Mouse (Mus musculus) macrophage (primary cell): ENCODE results near the gene Olfr312. TPM values are rescaled to one million over a fixed set of nuclear protein-coding genes. Genes with fewer than 3 reads are reported as not detected.
"Not testable (repeated sequence)": the region's sequence is repeated elsewhere in the genome, so short reads cannot be mapped to it uniquely, and the experiment has no call there.

Experiments
- H3K27ac ChIP-seq: fragments of 350-480 bp; formaldehyde crosslinking; 2 replicates; pipeline ENCODE4 v1.9.0; 2021
- H3K36me3 ChIP-seq: fragments of 350-480 bp; formaldehyde crosslinking; 2 replicates; pipeline ENCODE4 v1.9.0; 2021; ENCODE audit errors: inconsistent target
- H3K4me3 ChIP-seq: fragments of 350-480 bp; formaldehyde crosslinking; 2 replicates; pipeline ENCODE4 v1.9.0; 2021; ENCODE audit errors: inconsistent target
- H3K79me2 ChIP-seq: fragments of 350-480 bp; formaldehyde crosslinking; 2 replicates; pipeline ENCODE4 v1.9.0; 2021; ENCODE audit errors: inconsistent target
- WGBS: methylation state at CpG from one replicate; pipeline ENCODE4 v1.1.7; 2026; ENCODE audit warnings: inconsistent platforms; ENCODE audit not compliant: missing documents; 5-methylcytosine and 5-hydroxymethylcytosine counted together
- polyA plus RNA-seq: library from polyadenylated mRNA; stranded (reverse); fragments of 250-400 nt; gene quantifications from 3 replicates; pipeline ENCODE4 v1.2.4, GENCODE M21; 2018; ENCODE audit warnings: inconsistent platforms
- total RNA-seq, 78 experiments: library from RNA; depleted of rRNA; stranded (reverse); fragments of 250-400 nt; gene quantifications; 1 replicate in 9 of 78; 2 replicates in 24 of 78; 3 replicates in 43 of 78; 4 replicates in 2 of 78; pipeline ENCODE4 v1.2.4; 2018; ENCODE audit warnings: inconsistent platforms in 56 of 78

The Olfr312 gene
- not detected for total RNA-seq (2018; cell fraction: chromatin; rRNA removed)
- total RNA-seq (2018; cell fraction: cytosol; rRNA removed) = not detected
- total RNA-seq (2018; cell fraction: nucleus; rRNA removed) = not detected
- polyA plus RNA-seq = not detected in 3 replicates

DNA sequence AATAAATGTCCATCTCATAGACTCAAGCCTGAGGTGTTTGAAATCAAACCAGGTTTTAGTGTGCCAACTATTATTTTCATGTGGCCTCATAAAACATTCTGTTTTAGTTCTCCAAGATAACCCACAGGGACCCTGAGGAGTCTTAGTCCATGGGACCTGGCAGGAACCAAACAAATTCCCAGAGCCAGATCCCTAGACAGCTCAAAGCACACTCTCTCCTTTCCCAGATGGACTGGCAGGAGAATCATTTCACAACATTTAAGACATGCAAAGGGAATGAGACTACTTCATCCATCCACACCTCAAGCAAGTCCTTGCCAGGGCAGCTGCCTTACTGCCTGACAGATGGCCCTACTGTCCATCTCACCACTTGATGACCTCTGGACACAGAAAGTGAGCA lies at the start of gene Olfr312:
TSS of gene Olfr312 (plus strand) at position 301 of the 400 bp plus-strand sequence.
- not testable (repeated sequence) for H3K36me3 ChIP-seq, H3K79me2 ChIP-seq, H3K4me3 ChIP-seq, H3K27ac ChIP-seq

DNA sequence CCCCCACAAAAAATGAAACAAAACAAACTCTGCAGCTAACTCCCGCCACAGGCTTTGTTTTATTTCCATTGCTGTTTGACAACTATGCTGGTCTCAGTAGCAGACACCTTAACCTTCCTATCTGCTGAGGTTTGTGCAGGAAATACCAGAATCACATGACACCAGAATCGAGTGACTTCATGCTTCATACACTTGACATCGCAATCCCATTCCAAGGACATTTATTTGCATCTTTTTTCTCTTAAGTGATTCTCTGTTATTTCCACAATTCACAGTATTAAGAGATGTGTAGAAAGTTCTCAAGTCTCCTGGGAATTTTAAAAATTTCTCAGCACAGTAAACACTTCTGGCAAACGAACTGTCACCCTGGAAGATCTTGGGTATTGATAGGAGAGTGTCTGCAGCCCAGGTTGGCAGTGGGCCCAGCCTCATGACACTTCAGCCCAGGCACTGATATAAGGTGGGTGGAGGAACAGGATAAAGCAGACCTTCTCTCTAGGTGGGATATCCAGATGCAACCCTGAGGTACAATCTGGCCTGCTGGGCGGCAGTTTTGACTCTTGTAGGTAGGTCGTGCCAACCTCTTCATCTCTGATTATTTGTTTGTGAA lies 46.5 kb upstream of the Olfr312 start, which contains the start of gene Olfr314:
TSS of gene Olfr314 (plus strand) at position 473 of the 610 bp plus-strand sequence.
- 74% methylated on average over 6 of the region's 6 CpGs for WGBS
- no peak within 1 kb of the TSS for H3K4me3 ChIP-seq
- no peaks in the 10 kb centered on the region for H3K36me3 ChIP-seq
- H3K27ac ChIP-seq = no peak within 1 kb of the TSS
- no peaks in the 10 kb centered on the region for H3K79me2 ChIP-seq

DNA sequence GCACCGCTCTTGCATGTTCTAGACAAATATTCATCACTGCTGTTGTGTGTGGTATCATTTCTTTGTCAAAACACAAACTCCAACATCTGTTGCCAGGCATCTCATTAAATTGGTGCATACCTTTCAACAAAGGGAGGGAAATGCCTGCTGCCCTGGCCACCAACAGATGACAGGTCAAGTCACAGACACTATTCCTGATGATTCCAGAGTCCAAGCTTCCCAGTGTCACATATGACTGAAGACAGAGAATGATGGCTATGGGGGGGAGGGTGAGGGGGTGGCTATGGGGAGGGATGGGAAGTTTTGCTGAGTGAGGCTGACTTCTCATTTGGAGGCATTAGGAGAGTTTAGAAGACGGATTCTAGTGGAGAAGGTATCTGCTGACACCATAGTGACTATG lies 44.9 kb upstream of the Olfr312 start:
- H3K4me3 ChIP-seq = no peak overlapping the region
- no peaks in the 10 kb centered on the region for H3K36me3 ChIP-seq
- no peaks in the 10 kb centered on the region for H3K79me2 ChIP-seq
- H3K27ac ChIP-seq = no peak overlapping the region
- 100% methylated on average over 2 of the region's 2 CpGs for WGBS

DNA sequence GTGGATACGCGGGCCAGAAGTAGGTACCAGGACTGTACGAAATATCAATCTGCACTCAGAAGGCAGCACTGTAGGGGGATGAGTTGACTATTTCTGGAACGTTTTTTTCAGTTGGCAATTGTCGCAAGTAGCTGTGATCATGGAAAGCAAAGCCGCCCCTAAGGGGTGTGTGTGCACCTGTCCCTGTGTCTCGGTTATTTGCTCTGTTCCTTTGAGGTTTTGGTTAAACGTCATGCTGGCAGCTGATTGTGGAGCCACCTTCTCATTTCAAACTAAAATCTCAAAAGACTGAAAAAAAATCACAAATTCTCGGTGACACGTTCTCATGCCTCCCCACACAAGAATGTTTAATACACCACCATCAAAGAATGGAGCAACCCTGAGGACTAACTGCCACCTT lies 41.4 kb upstream of the Olfr312 start:
- Histone ChIP-seq H3K79me2 (no peaks in the 10 kb centered on the region), H3K4me3 (no peak overlapping the region), H3K27ac (no peak overlapping the region), H3K36me3 (no peaks in the 10 kb centered on the region)
- WGBS = 92% methylated on average over 10 of the region's 10 CpGs

DNA sequence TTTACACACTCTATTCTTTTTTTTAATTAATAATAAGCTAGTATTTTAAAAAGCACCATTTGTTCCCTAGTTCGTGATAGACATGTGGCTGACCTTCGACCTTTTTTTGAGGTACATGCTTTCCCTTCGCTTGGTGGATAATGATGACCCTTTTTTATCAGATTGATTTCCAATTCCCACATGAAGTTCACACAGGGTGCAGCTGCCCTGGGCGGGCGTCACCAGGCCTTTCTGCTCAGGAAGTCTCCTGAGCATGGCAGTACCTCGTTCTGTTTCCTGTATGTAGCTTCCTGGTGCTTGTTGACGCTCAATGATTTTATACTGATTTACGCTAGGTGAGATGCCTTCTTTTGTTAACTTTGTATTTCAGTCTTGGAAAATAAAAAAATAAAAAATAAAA lies 40.7 kb upstream of the Olfr312 start:
- WGBS = 43% methylated on average over 8 of the region's 8 CpGs
- no peak overlapping the region for H3K4me3 ChIP-seq
- no peaks in the 10 kb centered on the region for H3K36me3 ChIP-seq
- no peak overlapping the region for H3K27ac ChIP-seq
- no peaks in the 10 kb centered on the region for H3K79me2 ChIP-seq

DNA sequence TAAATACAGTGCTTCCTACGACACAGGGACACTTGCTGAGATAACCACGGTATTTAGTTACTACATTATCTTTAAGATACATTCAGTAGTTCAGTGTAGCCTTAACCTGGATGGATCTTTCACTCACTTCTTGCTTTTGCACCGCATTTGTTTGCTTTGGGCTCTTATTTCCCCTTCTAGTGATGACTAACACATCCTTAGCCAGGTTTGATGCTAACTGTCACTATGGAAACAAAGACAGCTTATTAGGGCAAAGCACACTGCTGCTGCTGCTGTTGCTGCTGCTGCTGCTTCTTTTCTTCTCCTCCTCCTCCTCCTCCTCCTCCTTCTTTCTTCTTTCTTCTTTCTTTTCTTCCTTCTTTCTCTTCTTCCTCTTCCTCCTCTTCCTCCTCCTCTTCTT lies 39.5 kb upstream of the Olfr312 start:
- H3K79me2 ChIP-seq = no peaks in the 10 kb centered on the region
- no peak overlapping the region for H3K4me3 ChIP-seq
- WGBS = 41% methylated on average over 3 of the region's 3 CpGs
- H3K36me3 ChIP-seq = no peaks in the 10 kb centered on the region
- no peak overlapping the region for H3K27ac ChIP-seq

DNA sequence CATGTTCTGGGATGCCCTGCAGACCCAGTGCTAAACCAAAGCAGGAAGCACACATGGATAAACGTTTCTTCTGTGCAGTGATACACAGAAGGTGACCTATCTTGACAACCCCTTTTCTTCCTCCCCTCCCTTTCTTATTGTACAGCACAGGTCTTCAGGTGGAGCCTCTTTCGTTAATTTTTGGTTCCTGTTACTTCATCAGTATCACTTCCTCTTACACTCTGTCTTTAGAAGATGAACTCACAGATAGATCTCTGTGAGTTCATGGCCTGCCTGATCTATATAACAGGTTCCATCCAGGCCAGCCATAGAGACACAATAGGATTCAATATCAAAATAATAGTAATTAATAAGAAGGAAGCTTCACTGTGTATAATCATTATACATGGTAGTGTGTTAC lies 39.0 kb upstream of the Olfr312 start:
- Histone ChIP-seq H3K27ac (no peak overlapping the region), H3K36me3 (no peaks in the 10 kb centered on the region), H3K79me2 (no peaks in the 10 kb centered on the region), H3K4me3 (no peak overlapping the region)
- 21% methylated on average over 2 of the region's 2 CpGs for WGBS

DNA sequence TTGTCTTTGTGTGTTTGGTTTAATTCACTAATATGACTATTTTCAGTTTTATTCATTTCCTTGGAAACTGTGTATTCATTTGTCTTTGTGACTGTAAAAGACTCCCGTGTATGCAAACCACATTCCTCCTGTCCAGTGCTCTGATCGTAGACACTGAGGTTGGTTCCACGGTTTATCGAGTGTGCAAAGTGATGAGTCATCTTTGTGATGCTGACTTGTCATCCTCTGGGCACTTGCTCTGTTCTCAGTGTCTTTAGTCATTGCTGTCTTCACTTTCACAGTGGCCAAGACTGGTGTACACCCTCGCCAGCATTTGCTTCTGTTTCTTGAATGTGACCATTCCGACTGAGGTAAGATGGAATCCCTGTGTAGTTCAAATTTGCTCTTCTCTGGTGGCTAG lies 38.4 kb upstream of the Olfr312 start:
- Histone ChIP-seq H3K79me2 (no peaks in the 10 kb centered on the region), H3K36me3 (no peaks in the 10 kb centered on the region), H3K27ac (no peak overlapping the region), H3K4me3 (no peak overlapping the region)
- WGBS = 45% methylated on average over 6 of the region's 6 CpGs

DNA sequence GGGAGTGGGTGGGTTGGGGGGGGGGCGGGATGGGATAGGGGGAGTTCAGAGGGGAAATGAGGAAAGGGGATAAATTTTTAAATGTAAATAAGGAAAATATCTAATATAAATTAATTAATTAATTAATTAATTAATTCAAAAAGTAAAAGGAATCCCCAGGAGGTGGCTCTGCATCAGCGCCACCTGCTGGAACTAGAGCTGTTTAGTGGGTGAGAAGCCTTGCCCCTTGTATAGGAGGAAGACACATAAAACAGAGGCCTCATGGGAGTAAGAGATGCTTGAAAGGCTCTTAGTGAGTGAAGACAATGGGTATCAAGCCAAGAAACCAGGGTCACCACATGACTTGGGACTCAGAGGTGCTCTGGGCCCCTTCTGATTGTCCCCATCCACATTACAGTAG lies 33.2 kb upstream of the Olfr312 start:
- WGBS = 96% methylated on average over 2 of the region's 2 CpGs
- H3K27ac ChIP-seq = no peak overlapping the region

DNA sequence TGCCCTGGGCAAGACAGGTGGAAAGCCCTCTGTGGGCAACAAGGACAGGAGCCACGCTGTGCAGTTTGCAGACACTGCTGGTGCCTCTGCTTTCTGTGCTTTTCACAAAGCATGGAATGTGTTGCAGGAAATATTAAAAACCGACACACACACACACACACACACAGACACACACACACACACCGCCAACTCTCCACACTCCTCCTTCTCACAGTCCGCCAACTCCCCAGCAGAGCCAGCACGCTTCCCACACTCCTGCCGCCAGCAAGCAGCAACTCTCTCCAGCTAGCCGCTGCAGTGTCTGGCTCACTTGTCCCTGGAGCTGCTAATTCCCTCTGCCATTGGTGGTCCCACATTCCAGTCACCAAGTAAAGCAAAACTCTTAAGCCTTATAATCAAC lies 32.2 kb upstream of the Olfr312 start:
- 84% methylated on average over 7 of the region's 7 CpGs for WGBS
- H3K4me3 ChIP-seq = no peak overlapping the region

More for the DNA sequence above, 33.2 kb upstream of the Olfr312 start:
- Histone ChIP-seq H3K79me2 (no peaks in the 10 kb centered on the region), H3K36me3 (no peaks in the 10 kb centered on the region), H3K4me3 (no peak overlapping the region)

DNA sequence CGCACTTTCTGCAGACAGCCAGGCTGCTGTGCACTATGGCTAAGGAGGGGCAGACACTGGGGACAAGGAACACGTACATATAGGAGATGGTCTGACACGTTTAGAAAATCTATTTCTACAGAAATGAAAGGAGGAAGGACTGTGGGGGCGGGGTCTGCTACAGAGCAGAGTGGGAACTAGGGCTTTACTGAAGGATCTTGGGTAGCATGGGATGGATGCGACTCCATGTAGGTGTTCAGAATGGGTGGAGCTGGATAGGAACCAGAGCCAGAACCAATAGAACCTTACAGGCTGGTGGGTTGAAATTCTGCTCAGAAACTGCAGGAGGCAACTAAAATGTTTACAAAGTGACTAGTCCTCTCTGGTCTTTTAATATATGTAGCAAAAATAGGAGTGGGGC lies 29.3 kb upstream of the Olfr312 start:
- WGBS = 56% methylated on average over 5 of the region's 5 CpGs
- H3K36me3 ChIP-seq = no peaks in the 10 kb centered on the region
- H3K79me2 ChIP-seq = no peaks in the 10 kb centered on the region
- H3K4me3 ChIP-seq = no peak overlapping the region
- no peak overlapping the region for H3K27ac ChIP-seq

More for the DNA sequence above, 32.2 kb upstream of the Olfr312 start:
- Histone ChIP-seq H3K36me3 (no peaks in the 10 kb centered on the region), H3K27ac (no peak overlapping the region), H3K79me2 (no peaks in the 10 kb centered on the region)

DNA sequence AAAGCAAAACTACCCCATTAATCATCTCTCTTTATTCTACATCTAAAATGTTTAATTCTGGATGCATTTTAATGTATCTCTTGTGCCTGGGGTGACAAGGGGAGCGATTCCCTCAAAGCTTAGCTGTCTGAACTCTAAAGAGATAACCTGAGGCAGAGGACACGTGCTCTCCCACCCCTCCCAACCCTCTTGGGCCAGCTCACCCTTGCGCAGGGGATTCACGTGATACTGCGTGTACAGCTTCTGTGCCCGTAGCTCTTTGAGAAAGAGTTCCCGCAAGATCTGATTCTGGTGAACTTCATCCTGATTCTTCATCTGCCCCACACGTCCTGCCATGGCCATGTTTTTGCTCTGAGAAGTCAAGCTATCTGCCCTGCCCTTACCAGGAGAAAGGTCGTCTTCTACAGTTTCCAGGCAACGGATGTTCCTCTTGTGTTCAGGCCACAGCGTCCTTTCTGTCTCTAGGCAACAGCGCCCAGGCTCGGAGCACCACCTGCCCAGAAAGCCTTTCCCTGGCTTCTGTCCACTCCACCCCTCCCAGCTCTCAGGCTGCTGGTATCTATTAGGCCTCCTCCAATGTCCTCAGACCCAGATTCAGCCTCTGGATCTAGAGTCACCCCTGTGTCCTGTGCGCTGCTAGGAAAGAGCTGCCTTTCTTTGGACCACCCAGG lies 27.3 kb upstream of the Olfr312 start, which contains the start of gene Fam183b:
TSS of gene Fam183b (minus strand) at position 403 of the 671 bp plus-strand sequence.
- no peak within 1 kb of the TSS for H3K4me3 ChIP-seq

DNA sequence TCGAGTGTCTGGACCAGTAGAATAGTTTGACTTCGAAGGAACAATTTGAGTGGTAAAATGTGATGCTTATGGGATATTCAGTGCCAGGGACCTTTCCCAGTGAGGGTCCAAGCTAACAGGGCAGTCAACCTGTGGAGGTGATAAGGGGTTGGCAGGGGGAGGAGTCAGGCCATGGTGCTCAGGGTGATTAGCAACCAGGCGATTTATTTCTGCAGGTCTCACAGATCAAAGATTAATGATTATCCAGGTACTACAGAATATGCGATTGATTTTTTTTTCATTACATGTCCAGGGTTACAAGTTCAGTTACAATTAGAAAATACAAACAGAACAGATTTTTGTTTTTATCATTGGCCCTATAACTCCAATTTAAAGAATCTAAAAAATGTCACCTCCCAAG lies 25.2 kb upstream of the Olfr312 start:
- H3K27ac ChIP-seq = no peak overlapping the region
- no peaks in the 10 kb centered on the region for H3K36me3 ChIP-seq
- WGBS = 87% methylated on average over 4 of the region's 4 CpGs

More for the DNA sequence above, 27.3 kb upstream of the Olfr312 start, which contains the start of gene Fam183b:
- 47% methylated on average over 14 of the region's 14 CpGs for WGBS
- no peak within 1 kb of the TSS for H3K27ac ChIP-seq
- no peaks in the 10 kb centered on the region for H3K36me3 ChIP-seq
- H3K79me2 ChIP-seq = no peaks in the 10 kb centered on the region

DNA sequence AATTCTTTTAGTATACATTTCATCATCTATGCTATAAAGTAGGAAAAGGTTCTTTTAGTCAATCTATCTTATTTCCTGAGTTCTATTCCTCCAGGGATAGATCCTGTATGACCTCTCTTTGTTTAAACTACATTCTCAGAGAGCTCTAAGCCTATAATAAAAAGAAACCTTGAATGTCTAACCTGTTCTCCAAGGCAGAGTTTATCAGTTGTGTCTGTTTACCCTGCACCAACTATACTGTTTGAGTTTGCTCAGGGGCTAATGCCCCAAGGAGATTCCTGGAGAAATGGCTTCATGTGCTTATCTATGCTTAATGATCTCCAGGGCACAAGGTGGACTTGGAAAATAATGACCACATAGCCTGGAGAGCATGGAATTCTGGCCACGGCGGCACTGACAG lies 24.6 kb upstream of the Olfr312 start:
- 79% methylated on average over 2 of the region's 2 CpGs for WGBS
- Histone ChIP-seq H3K27ac (no peak overlapping the region), H3K79me2 (no peaks in the 10 kb centered on the region), H3K4me3 (no peak overlapping the region), H3K36me3 (no peaks in the 10 kb centered on the region)

More for the DNA sequence above, 25.2 kb upstream of the Olfr312 start:
- Histone ChIP-seq H3K79me2 (no peaks in the 10 kb centered on the region), H3K4me3 (no peak overlapping the region)

DNA sequence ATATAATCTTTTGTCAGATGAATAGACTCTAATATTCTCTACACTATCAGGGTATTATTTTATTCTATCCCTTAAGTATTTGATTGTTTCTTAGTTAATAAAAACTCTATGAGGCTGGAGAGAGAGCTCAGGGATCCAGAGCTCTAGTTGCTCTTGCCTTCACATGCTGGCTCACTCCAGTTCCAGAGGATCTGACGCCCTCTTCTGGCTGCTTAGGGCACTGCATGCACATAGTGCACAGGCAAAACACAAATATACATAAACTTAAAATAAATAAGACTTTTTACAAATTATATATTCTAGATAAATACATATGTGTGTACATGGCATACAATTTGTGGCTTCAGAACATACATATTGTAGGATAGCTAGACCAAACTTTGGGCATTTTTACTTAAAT lies 17.0 kb upstream of the Olfr312 start:
- Histone ChIP-seq H3K27ac (no peak overlapping the region), H3K4me3 (no peak overlapping the region), H3K79me2 (no peaks in the 10 kb centered on the region), H3K36me3 (no peaks in the 10 kb centered on the region)
- WGBS = 8% methylated on average over 1 of the region's 1 CpGs
